Mouse (Mus musculus) left cerebral cortex, adult 2 months (tissue): ENCODE measurements at regions not wholly inside any gene's neighbourhood (a gene's known extent, or its start where the extent isn't known, plus 50 kb on each side); places are given as distances from the start of the nearest gene placed in this dataset.

Source experiments
- DNase-seq, 2 experiments: peaks; one replicate each; pipeline ENCODE4 v3.0.0; 2021 to 2022; ENCODE audit warnings: low spot score in 2 of 2, mixed read lengths in 1 of 2; ENCODE audit errors: extremely low spot score in 1 of 2
- H3K27ac ChIP-seq: fragments of 200-600 bp; 2 replicates; pipeline ENCODE4 v1.8.1; 2022
- H3K4me3 ChIP-seq: fragments of 200-600 bp; 2 replicates; pipeline ENCODE4 v1.8.1; 2022
- CTCF ChIP-seq: fragments of 200-600 bp; IDR thresholded peaks from 2 replicates; pipeline ENCODE4 v1.8.1; 2022; ENCODE audit warnings: antibody characterized with exemption, mild to moderate bottlenecking, moderate library complexity
- intact Hi-C: fragments of 180-260 bp; cut with DNase I; formaldehyde crosslinking; loops from one replicate; pipeline ENCODE4 v1.15.1; 2025

GRCm38 (mm10) chr4:90437375-90438190 lies 219.0 kb downstream of the Zfp352 start:
- H3K4me3 ChIP-seq: no peak overlapping the region
- DNase-seq: peak in 1 of 2 experiments; percentile 24
- TF ChIP-seq CTCF: no peak
- H3K27ac ChIP-seq: no peak overlapping the region
- intact Hi-C loops: no loop called here

- intact Hi-C loops: no loop called here
- DNase-seq: no peak
- no peak for TF ChIP-seq CTCF
- Histone ChIP-seq H3K4me3 (no peak overlapping the region), H3K27ac (no peak overlapping the region)
Observed at GRCm38 (mm10) chr4:90438191-90438922, 219.7 kb downstream of the Zfp352 start.

DNA sequence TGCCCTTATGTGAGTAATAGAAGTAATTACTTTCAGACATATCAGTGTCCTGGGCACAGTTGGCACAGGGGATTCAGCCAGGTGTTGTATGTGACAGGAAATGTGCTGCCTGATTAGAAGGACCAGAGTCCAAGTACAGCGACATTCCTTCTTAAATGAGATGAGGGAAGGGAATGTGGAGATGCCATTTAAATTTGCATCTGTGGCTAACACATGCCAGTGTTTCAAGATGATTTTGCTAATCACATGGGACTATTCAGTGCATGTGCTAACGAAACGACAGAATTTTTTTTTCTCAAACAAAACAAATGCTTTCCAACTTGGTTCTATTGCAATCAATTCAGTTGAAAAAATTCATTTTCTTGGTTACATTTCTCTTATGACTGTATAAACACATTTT lies 226.6 kb downstream of the Zfp352 start:
- DNase-seq: no peak
- Histone ChIP-seq H3K4me3 (no peak overlapping the region), H3K27ac (no peak overlapping the region)
- intact Hi-C loops: no loop called here
- TF ChIP-seq CTCF: no peak

GRCm38 (mm10) chr4:90452576-90452975 lies 234.0 kb downstream of the Zfp352 start:
- no peak overlapping the region for H3K27ac ChIP-seq
- DNase-seq: no peak
- intact Hi-C loops: no loop called here
- H3K4me3 ChIP-seq: no peak overlapping the region
- TF ChIP-seq CTCF: no peak

- intact Hi-C loops: no loop called here
- TF ChIP-seq CTCF: no peak
Observed at GRCm38 (mm10) chr4:90453029-90453428, 234.4 kb downstream of the Zfp352 start.

GRCm38 (mm10) chr4:90496891-90497610 lies 278.4 kb downstream of the Zfp352 start:
- Histone ChIP-seq H3K27ac (no peak overlapping the region), H3K4me3 (no peak overlapping the region)
- no peak for DNase-seq
- no peak for TF ChIP-seq CTCF
- intact Hi-C loops: no loop called here

More at GRCm38 (mm10) chr4:90453029-90453428, 234.4 kb downstream of the Zfp352 start:
- Histone ChIP-seq H3K27ac (no peak overlapping the region), H3K4me3 (no peak overlapping the region)
- DNase-seq: no peak
